Mouse (Mus musculus) heart, embryonic 15.5 days (tissue): ENCODE measurements at regions not wholly inside any gene's neighbourhood (a gene's known extent, or its start where the extent isn't known, plus 50 kb on each side); places are given as distances from the start of the nearest gene placed in this dataset.

Experiments used
- ATAC-seq: fragments of 200-750 bp; cut with Nextera tagmentation; replicated peaks from 2 replicates; pipeline ENCODE4 v1.8.0; 2017; ENCODE audit warnings: low read depth, moderate TSS enrichment; ENCODE audit not compliant: insufficient number of reproducible peaks, insufficient read depth, low FRiP score
- H3K27ac ChIP-seq: fragments of 300-500 bp; sonication (generic); 2 replicates; pipeline ENCODE4 v1.5.1; 2015; ENCODE audit warnings: mild to moderate bottlenecking, inconsistent platforms
- H3K27me3 ChIP-seq: fragments of 300-500 bp; sonication (generic); 2 replicates; pipeline ENCODE4 v1.6.1; 2015; ENCODE audit warnings: inconsistent platforms
- H3K36me3 ChIP-seq: fragments of 300-500 bp; sonication (generic); 2 replicates; pipeline ENCODE4 v1.6.1; 2015; ENCODE audit warnings: mild to moderate bottlenecking, inconsistent platforms
- H3K4me1 ChIP-seq: fragments of 300-500 bp; sonication (generic); replicated peaks from 2 replicates; pipeline ENCODE4 v1.6.1; 2015; ENCODE audit warnings: inconsistent platforms
- H3K4me2 ChIP-seq: fragments of 300-500 bp; sonication (generic); 2 replicates; pipeline ENCODE4 v1.6.1; 2015; ENCODE audit warnings: inconsistent platforms, mild to moderate bottlenecking, moderate library complexity
- H3K4me3 ChIP-seq: fragments of 300-500 bp; sonication (generic); 2 replicates; pipeline ENCODE4 v1.5.1; 2015; ENCODE audit warnings: mild to moderate bottlenecking, inconsistent platforms
- H3K9ac ChIP-seq: fragments of 300-500 bp; sonication (generic); 2 replicates; pipeline ENCODE4 v1.6.1; 2015; ENCODE audit warnings: mild to moderate bottlenecking, inconsistent platforms
- H3K9me3 ChIP-seq: fragments of 300-500 bp; sonication (generic); replicated peaks from 2 replicates; pipeline ENCODE4 v1.6.1; 2016; ENCODE audit warnings: inconsistent platforms
- WGBS: fragments of 180-500 bp; shearing (Covaris S2); methylation state at CpG from one replicate; pipeline ENCODE4 v1.1.7; 2015; ENCODE audit warnings: mixed read lengths; 5-methylcytosine and 5-hydroxymethylcytosine counted together

DNA sequence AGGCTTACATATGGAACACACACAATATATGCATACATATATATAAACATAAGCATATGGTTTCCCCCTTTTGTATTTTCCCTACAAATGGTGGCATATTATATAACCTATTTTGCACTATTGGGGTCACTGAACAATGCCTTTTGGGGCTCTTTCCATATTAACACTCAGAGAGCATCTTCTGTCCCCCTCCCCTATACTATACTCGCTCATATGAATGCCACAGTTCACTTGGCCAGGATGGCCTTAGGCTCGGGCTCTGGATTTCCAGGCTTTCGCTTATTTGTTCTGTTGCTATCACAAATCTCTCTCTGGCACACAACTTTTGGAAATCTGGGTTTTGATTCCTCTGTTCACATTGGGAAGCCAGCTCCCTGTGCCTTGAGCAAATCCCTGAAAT is 194.5 kb downstream of the Phlda1 start:
- 83% methylated on average over 3 of the region's 3 CpGs for WGBS
- H3K4me3 ChIP-seq = no peak overlapping the region

DNA sequence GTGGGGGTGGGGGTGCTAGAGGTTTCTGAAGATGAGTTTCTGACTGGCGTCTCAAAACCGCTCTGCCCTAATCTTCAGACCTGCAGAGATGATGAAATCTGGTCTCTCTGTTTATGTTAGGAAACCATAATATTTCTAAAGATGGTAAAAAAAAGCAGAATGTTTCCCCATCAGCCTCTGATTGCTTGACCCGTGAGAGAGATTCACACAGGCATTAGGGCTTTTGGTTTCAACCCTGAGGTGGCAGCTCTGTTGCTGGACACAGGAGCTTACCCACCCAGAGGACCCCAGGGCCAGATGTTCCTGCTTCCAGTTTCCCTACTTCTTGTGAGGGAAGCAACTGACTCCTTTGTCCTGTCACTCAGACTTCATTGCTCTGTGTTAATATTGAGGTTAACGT is 195.1 kb downstream of the Phlda1 start:
- 57% methylated on average over 4 of the region's 4 CpGs for WGBS
- no peak for ATAC-seq
- Histone ChIP-seq H3K9ac (no peak overlapping the region), H3K4me2 (no peak overlapping the region), H3K9me3 (no peaks in the 10 kb centered on the region), H3K4me1 (no peaks in the 10 kb centered on the region), H3K36me3 (no peaks in the 10 kb centered on the region), H3K27me3 (no peaks in the 10 kb centered on the region), H3K27ac (no peak overlapping the region), H3K4me3 (no peak overlapping the region)

More for the DNA sequence above, 194.5 kb downstream of the Phlda1 start:
- no peaks in the 10 kb centered on the region for H3K9me3 ChIP-seq
- no peak for ATAC-seq
- no peaks in the 10 kb centered on the region for H3K36me3 ChIP-seq
- H3K27me3 ChIP-seq = no peaks in the 10 kb centered on the region
- H3K9ac ChIP-seq = no peak overlapping the region
- no peak overlapping the region for H3K27ac ChIP-seq
- H3K4me1 ChIP-seq = no peaks in the 10 kb centered on the region
- no peak overlapping the region for H3K4me2 ChIP-seq

DNA sequence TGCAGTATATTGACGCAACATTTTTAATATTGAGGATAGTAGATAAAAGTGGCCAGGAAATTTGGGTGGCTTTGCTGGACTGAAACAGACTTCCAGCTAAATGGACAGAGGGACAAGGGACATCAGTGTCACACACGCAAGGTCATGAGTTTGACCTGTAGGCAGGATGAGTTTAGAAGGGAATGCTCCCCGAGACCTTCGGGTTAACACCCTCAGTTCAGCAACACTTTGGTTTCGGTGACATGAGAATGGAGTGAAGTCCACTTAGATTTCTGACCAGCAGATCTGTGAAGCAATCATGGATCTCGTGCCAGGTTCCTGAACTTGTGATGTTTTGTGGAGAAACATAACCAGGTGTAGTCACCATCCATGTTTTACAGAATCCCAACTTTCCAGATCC is 196.3 kb downstream of the Phlda1 start:
- H3K4me3 ChIP-seq = no peak overlapping the region
- no peaks in the 10 kb centered on the region for H3K27me3 ChIP-seq
- H3K36me3 ChIP-seq = no peaks in the 10 kb centered on the region
- H3K4me1 ChIP-seq = no peaks in the 10 kb centered on the region
- H3K9me3 ChIP-seq = no peaks in the 10 kb centered on the region
- 91% methylated on average over 6 of the region's 6 CpGs for WGBS
- H3K4me2 ChIP-seq = no peak overlapping the region
- H3K27ac ChIP-seq = no peak overlapping the region
- H3K9ac ChIP-seq = no peak overlapping the region
- ATAC-seq = no peak

DNA sequence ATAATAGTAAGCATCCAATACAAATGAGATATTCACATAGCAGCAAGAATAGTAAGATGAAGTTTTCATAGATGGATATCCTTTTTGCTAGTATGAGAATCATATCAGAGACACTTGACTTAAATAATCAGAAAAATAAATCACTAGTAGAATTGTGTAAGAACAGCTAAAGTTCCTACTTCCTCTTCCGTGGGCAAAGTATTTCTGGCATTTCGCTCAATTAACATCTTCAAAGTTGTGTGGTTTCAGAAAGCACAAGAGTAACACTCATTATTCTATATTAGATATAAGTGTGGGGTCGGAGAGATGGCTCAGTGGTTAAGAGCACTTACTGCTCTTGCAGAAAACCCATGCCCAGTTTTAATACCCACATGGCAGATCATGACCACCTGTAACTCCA is 197.4 kb downstream of the Phlda1 start:
- no peak overlapping the region for H3K4me2 ChIP-seq
- H3K27me3 ChIP-seq = no peaks in the 10 kb centered on the region
- no peak for ATAC-seq
- H3K9me3 ChIP-seq = no peaks in the 10 kb centered on the region
- no peak overlapping the region for H3K4me3 ChIP-seq
- H3K9ac ChIP-seq = no peak overlapping the region
- WGBS = 87% methylated on average over 3 of the region's 3 CpGs
- no peaks in the 10 kb centered on the region for H3K4me1 ChIP-seq
- H3K36me3 ChIP-seq = no peaks in the 10 kb centered on the region
- no peak overlapping the region for H3K27ac ChIP-seq

DNA sequence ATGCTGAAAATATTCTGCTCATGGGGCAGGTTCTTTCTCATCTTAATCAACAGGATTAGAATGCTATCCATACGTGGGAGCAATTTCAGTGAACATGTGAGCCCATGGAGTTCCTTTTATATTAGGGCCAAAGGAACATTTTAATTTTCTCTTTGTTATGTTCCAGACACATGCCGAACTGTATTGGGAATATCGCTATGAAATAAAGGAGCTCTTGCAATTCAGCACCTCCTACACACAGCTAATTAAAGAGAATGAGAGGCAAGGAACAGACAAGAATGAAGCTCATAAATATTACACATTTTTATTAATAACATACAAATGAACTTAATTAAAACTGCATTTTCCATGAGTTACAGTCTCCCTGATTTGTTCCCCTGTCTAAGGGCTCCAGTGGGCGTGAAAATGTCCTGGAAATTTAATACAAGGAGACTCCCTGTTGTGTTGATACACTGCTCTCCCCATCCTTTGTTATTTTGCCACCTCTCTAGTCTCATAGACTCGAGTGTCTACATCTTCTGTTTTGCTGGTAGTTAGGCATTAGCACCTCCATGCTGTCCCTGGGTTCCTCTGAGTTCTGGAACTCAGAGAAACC is 205.5 kb downstream of the Phlda1 start:
- Histone ChIP-seq H3K4me2 (no peak overlapping the region), H3K27ac (no peak overlapping the region), H3K27me3 (no peaks in the 10 kb centered on the region), H3K4me3 (no peak overlapping the region), H3K4me1 (no peaks in the 10 kb centered on the region), H3K36me3 (no peaks in the 10 kb centered on the region), H3K9me3 (no peaks in the 10 kb centered on the region), H3K9ac (no peak overlapping the region)
- ATAC-seq = no peak
- WGBS = 77% methylated on average over 5 of the region's 5 CpGs

DNA sequence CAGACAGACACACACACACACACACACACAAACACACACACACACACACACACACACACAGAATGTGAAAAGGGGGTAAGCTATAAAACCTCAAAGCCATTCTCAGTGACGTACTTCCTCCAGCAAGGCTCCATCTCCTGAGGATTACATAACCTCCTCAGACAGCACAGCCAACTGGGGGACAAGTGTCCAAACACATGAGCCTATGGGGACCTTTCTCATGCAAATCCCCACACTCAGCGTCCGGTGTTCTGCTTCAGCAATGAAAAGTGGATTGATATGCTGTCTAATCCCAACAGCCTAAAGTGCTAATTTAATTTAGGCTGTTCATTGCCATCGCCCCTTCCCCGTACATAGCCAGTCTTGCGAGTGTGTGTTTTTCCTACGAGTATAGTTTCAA is 206.9 kb downstream of the Phlda1 start:
- ATAC-seq = no peak
- H3K4me1 ChIP-seq = no peaks in the 10 kb centered on the region
- H3K4me2 ChIP-seq = no peak overlapping the region
- H3K27me3 ChIP-seq = no peaks in the 10 kb centered on the region
- no peaks in the 10 kb centered on the region for H3K36me3 ChIP-seq
- no peak overlapping the region for H3K4me3 ChIP-seq
- no peaks in the 10 kb centered on the region for H3K9me3 ChIP-seq
- no peak overlapping the region for H3K27ac ChIP-seq
- no peak overlapping the region for H3K9ac ChIP-seq
- WGBS = 87% methylated on average over 7 of the region's 7 CpGs

DNA sequence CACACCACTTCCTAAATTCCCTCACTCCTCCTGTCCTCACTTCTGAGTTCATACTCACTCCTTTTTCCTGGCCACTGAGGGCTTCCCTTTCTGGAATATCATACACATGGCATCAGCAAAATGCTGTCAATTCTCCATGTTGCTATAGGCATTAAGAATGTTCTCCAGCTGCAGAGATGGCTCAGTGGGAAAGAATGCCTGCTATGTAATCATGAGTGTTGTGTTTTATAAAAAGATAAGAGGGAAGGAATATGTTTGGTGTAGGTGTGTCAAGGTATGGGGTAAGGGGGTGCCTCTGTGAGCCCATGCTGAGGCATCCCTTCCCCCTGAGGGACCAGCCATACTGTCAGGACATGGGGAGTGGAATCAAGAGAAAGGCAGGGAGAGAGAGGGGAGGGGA is 207.6 kb downstream of the Phlda1 start:
- H3K36me3 ChIP-seq = no peaks in the 10 kb centered on the region
- ATAC-seq = no peak
- no peak overlapping the region for H3K27ac ChIP-seq
- H3K9me3 ChIP-seq = no peaks in the 10 kb centered on the region
- H3K4me2 ChIP-seq = no peak overlapping the region
- H3K4me3 ChIP-seq = no peak overlapping the region
- H3K9ac ChIP-seq = no peak overlapping the region
- H3K4me1 ChIP-seq = no peaks in the 10 kb centered on the region
- H3K27me3 ChIP-seq = no peaks in the 10 kb centered on the region

DNA sequence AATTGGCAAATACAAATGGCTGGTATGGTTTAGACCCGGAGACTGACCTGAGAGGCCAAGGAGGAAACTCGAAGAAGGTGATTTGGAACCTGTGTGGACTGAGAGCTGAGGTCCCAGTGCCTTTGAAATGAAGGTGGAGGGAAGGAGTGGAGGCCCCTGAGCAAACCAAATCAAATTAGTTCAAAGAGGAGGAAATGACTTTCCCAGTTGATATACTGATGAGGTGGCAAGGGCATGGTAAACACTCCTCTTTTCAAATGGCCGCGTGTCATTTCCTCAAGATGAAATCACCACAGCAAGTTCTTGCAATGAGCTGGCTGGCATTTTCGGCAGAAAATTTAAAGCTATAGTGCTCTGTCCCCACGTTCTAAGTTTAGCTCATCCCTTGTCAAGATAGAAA is 209.1 kb downstream of the Phlda1 start:
- H3K36me3 ChIP-seq = no peaks in the 10 kb centered on the region
- H3K27ac ChIP-seq = no peak overlapping the region
- no peaks in the 10 kb centered on the region for H3K27me3 ChIP-seq
- no peak overlapping the region for H3K4me2 ChIP-seq
- no peak for ATAC-seq
- no peaks in the 10 kb centered on the region for H3K9me3 ChIP-seq
- H3K9ac ChIP-seq = no peak overlapping the region
- peaks cover 8% of the 10 kb centered on the region for H3K4me1 ChIP-seq
- WGBS = 52% methylated on average over 6 of the region's 6 CpGs
- H3K4me3 ChIP-seq = no peak overlapping the region

DNA sequence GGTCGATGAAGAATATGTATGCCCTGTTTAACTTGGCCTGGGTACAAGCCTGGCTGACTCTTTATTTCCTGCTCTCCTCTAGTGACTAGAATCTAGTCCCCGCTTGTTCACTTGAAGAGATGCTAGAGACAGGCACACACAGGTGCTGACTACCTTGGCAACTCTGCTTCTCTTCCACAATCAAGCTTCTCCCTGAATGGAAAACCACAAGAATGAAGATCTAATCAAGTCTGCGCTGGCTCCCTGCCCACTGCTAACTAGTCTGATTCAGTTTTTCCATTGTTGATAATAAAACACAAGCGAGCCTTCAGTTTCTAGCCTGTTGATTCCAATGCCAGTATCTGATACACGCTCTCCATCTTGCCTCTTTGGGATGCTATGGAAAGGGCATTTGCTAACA is 213.5 kb downstream of the Phlda1 start:
- Histone ChIP-seq H3K4me3 (no peak overlapping the region), H3K4me2 (no peak overlapping the region), H3K9ac (no peak overlapping the region), H3K9me3 (no peaks in the 10 kb centered on the region), H3K27ac (no peak overlapping the region), H3K4me1 (peaks cover 19% of the 10 kb centered on the region), H3K27me3 (no peaks in the 10 kb centered on the region), H3K36me3 (no peaks in the 10 kb centered on the region)
- 58% methylated on average over 5 of the region's 5 CpGs for WGBS
- no peak for ATAC-seq

DNA sequence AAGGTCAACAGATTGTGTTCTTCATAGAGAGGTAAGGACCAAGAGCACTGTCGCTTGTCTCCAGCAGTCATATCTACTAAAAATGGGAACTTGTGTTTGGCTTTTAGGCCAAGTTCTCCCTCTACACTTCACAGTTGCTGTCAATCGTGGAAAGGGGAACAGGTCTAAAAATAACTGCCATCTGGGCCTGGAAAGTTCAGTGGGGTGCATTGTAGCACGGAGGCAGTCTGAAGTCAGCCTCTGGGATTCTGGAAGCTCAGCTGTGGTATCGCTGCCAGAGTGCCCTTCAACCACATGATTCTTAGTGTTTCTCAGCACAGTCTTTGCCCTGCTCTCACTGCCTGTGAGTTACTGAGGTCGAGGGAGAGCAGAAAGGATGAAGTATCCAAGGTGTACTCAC is 215.0 kb downstream of the Phlda1 start:
- Histone ChIP-seq H3K4me2 (no peak overlapping the region), H3K27me3 (no peaks in the 10 kb centered on the region), H3K4me3 (no peak overlapping the region), H3K9me3 (no peaks in the 10 kb centered on the region), H3K36me3 (no peaks in the 10 kb centered on the region), H3K4me1 (peaks cover 19% of the 10 kb centered on the region), H3K9ac (no peak overlapping the region), H3K27ac (peak overlapping the region; percentile 56)
- peak; percentile 62; the same call in 1 of the 2 replicates for ATAC-seq
- WGBS = 39% methylated on average over 5 of the region's 5 CpGs

DNA sequence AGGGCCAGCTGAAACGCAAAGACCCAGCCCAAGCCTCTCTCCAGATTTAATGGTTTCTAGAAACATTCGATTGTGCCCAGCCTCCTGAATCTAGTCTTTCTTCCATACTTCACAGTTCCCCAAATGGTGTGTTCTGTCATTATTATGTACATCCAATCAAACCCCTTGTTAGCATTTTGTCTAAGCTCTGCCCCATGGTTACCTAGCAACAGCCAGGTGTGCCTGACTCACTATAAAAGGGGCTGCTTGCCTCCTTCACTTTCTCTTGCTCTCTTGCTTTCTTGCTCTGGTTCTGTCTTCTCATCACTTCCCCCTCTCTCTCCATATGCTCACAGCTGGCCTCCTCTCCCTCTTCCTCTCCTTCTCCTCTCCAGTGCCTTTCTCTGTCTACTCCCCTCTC is 217.8 kb downstream of the Phlda1 start:
- Histone ChIP-seq H3K4me2 (no peak overlapping the region), H3K4me3 (no peak overlapping the region), H3K4me1 (peaks cover 19% of the 10 kb centered on the region), H3K9me3 (no peaks in the 10 kb centered on the region), H3K9ac (no peak overlapping the region), H3K27ac (no peak overlapping the region), H3K27me3 (no peaks in the 10 kb centered on the region), H3K36me3 (no peaks in the 10 kb centered on the region)
- WGBS = 80% methylated on average over 2 of the region's 2 CpGs
- no peak for ATAC-seq

DNA sequence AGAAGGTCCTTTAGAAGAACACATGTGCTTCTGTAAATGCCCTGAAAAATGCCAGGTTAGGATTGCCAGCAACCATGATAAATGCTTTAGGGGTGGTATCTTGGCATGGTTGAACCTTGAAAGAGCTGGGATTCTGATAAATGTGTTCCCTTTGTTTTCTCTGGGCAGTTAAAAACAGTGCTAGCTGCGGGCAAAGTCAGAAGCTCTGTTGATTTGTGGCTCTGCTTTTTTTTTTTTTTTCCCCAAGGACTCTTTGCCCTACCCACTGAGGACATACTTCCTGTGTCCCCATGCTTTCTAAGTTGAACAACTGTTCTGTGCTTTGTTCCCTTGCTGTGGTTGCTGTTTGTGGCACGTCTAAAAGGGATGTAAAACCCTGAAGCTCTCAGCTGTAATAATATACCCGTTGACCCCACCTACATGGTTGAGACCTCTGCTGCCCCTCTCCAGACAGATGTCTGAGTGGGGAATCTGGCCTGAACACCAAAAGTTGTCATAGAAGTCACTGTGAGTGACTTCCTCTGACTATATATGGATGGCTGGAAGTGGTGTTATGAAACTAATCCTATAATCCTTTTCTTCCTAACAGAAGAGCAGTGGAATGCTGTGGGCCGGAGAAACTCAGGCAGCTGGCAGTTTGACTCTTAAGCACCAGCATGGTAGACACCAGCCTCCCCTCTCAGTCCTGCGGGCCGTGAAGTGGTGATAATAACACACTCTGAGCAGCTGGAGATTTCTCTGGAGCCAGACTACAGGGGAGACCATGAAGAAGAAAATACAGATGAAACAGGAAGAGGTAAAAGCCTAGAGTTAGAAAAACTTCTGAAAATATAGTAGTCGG is 218.7 kb downstream of the Phlda1 start:
- no peaks in the 10 kb centered on the region for H3K36me3 ChIP-seq
- H3K9me3 ChIP-seq = no peaks in the 10 kb centered on the region
- H3K4me1 ChIP-seq = peaks cover 15% of the 10 kb centered on the region
- ATAC-seq = no peak
- H3K27ac ChIP-seq = no peak overlapping the region
- H3K9ac ChIP-seq = no peak overlapping the region
- no peak overlapping the region for H3K4me3 ChIP-seq
- WGBS = 39% methylated on average over 7 of the region's 7 CpGs
- H3K4me2 ChIP-seq = no peak overlapping the region
- H3K27me3 ChIP-seq = no peaks in the 10 kb centered on the region
